Mouse (Mus musculus): ENCODE measurements around the gene Sft2d2. TPM values are rescaled to one million over a fixed set of nuclear protein-coding genes. Genes with fewer than 3 reads are reported as not detected.

Sft2d2 gene
- polyA plus RNA-seq, 1 experiment from 2014 or later, result 20.4 TPM

DNA sequence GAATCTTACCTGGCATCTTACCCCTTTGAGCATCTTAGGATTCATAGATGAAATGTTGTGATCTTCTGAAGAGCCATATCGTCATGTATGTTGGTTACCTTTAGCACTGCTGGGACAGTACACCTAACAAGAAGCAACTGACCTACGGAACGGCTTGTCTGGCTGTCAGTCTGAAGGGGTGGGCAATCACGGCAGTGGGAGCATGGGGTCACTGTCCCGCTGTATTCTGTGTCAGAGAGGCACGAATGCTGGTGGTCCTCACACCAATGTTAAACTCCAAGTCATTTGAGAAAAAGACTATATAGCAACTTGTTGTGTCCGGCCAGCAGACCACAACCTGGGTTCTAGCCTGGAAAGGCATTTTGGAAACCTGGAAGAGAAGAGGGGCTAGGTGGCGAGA, 23.0 kb downstream of the Sft2d2 start:
- no peak for ATAC-seq (ENCODE audit: extremely low read depth, insufficient number of reproducible peaks, low FRiP score, low TSS enrichment)
- WGBS, result 80% methylated on average over 8 of the region's 8 CpGs
- no peak overlapping the region for H3K9ac ChIP-seq
- H3K36me3 ChIP-seq, result peaks cover 7% of the 10 kb centered on the region; the same call in 1 of the 2 replicates
- H3K9me3 ChIP-seq, result no peaks in the 10 kb centered on the region; the same call in 1 of the 2 replicates
- no peaks in the 10 kb centered on the region for H3K4me1 ChIP-seq
- no peak overlapping the region for H3K4me2 ChIP-seq
- H3K4me3 ChIP-seq, result no peak overlapping the region
- H3K27me3 ChIP-seq (replicated peaks), result no peaks in the 10 kb centered on the region
- H3K27ac ChIP-seq (replicated peaks), result no peak overlapping the region

DNA sequence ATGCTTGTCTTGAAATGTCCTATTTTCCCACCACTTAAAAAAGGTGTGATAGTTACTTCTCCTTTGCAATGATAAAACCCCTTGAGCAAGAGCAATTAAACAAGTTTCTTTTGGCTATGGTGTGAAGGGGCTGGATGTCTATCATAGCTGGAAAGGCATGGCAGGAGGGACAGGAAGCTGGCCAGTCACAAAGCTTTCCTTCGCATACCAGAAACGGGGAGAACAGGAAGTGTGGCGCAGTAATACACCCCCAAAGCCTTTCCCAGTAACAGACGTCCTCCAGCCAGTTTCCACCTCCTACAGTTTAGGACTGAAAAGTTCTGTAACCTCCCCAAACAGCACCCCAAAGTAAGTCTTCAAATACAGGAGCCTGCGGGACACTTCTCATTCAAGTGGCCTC, 24.1 kb downstream of the Sft2d2 start:
- ATAC-seq (ENCODE audit: extremely low read depth, insufficient number of reproducible peaks, low FRiP score, low TSS enrichment), result no peak
- WGBS, result 63% methylated on average over 5 of the region's 5 CpGs
- no peak overlapping the region for H3K4me2 ChIP-seq

DNA sequence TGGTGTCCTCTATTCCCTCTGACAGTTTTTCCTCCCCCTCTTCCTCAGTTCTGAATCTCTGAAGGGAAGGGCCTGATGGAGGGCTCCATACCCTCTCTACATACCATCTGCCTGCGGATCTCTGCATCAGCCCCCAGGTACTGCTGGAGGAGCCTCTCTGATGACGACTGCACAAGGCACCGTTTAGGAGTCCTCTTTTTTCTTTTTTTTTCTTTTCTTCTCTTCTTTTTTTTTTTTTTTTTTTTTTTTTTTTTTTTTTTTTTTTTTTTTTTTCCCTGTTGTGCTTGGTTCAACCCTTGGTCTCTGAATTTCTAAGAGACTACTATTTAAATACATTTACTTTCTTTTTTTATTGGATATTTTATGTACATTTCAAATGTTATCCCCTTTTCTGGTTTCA, 24.8 kb downstream of the Sft2d2 start:
- no peaks in the 10 kb centered on the region for H3K36me3 ChIP-seq
- WGBS, result 79% methylated on average over 3 of the region's 3 CpGs
- peaks cover 5% of the 10 kb centered on the region; the same call in 1 of the 2 replicates for H3K9me3 ChIP-seq
- no peaks in the 10 kb centered on the region for H3K27me3 ChIP-seq (replicated peaks)
- H3K4me3 ChIP-seq, result no peak overlapping the region
- no peak for ATAC-seq (ENCODE audit: extremely low read depth, insufficient number of reproducible peaks, low FRiP score, low TSS enrichment)
- no peak overlapping the region for H3K9ac ChIP-seq
- no peak overlapping the region for H3K4me2 ChIP-seq
- no peaks in the 10 kb centered on the region for H3K4me1 ChIP-seq
- H3K27ac ChIP-seq (replicated peaks), result no peak overlapping the region

More for the DNA sequence above, 24.1 kb downstream of the Sft2d2 start:
- no peaks in the 10 kb centered on the region for H3K4me1 ChIP-seq
- H3K4me3 ChIP-seq, result no peak overlapping the region
- peaks cover 5% of the 10 kb centered on the region; the same call in 1 of the 2 replicates for H3K9me3 ChIP-seq
- H3K27me3 ChIP-seq (replicated peaks), result no peaks in the 10 kb centered on the region
- H3K9ac ChIP-seq, result no peak overlapping the region
- no peaks in the 10 kb centered on the region for H3K36me3 ChIP-seq
- no peak overlapping the region for H3K27ac ChIP-seq (replicated peaks)

DNA sequence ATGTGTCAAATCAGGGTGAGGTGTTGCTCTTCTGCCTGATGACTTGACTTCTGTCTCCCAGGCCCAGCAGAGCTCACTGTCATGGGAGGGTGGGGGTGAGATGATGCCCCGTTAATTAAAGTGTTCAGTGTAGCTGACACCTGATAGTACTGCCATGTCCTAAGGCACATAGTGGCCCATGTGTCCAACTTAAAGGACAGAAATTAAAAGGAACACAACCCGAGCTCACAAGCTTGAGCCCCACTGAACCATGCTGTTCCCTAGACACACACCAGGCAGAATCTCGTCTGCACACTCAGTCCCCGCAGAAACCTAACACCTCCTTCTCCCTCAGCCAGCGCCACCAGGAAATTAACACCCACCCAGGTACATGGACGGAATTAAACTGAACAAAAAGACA, 29.3 kb downstream of the Sft2d2 start:
- Histone ChIP-seq H3K27me3 (replicated peaks) (peaks cover 6% of the 10 kb centered on the region; the same call in 1 of the 2 replicates), H3K27ac (replicated peaks) (no peak overlapping the region), H3K4me3 (no peak overlapping the region), H3K9ac (no peak overlapping the region), H3K36me3 (no peaks in the 10 kb centered on the region), H3K9me3 (peaks cover 5% of the 10 kb centered on the region; the same call in 1 of the 2 replicates), H3K4me2 (no peak overlapping the region), H3K4me1 (peaks cover 4% of the 10 kb centered on the region)
- 85% methylated on average over 6 of the region's 6 CpGs for WGBS
- ATAC-seq (ENCODE audit: extremely low read depth, insufficient number of reproducible peaks, low FRiP score, low TSS enrichment), result no peak

DNA sequence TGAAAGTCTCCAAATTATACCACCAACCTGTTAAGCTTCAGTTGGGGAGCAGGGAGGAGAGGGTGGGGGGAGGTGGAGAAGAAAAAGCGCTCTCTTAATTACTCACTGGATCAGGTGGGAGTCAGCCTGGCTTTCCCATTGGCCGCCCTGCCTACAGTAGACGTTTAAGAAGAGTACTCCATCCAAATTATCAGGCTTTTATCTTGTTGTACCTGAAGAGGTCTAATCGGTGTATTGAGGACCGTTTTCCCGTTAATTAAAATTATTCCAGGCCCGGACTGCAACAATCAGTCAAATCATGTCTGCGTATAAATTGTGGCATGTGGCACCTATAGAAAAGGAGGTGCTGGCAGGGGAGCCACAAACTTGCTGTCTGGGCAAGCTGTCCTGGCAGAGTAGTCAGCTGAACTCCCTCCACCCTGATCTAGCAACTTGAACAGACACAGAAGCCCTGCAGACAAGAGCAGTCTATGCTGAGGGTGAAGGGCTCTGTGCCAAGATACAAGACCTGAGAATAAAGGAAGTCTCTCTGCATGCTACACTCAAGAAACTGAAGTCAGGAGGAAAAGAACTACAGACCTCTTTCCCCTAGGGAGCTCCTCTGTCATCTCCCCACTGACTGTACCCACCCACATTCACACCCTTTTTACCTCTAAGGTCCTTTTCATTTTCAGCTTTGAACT, 33.4 kb downstream of the Sft2d2 start, which contains the start of gene Tbx19:
Gene Tbx19, minus strand, starts transcription at position 51 of the 683 bp plus-strand sequence.
- ATAC-seq (ENCODE audit: extremely low read depth, insufficient number of reproducible peaks, low FRiP score, low TSS enrichment), result no peak
- peaks cover 5% of the 10 kb centered on the region; the same call in 1 of the 2 replicates for H3K9me3 ChIP-seq
- H3K4me2 ChIP-seq, result no peak within 1 kb of the TSS
- 82% methylated on average over 8 of the region's 8 CpGs for WGBS
- H3K36me3 ChIP-seq, result no peaks in the 10 kb centered on the region
- no peak within 1 kb of the TSS for H3K9ac ChIP-seq
- H3K27me3 ChIP-seq (replicated peaks), result peaks cover 11% of the 10 kb centered on the region; the same call in 1 of the 2 replicates
- H3K27ac ChIP-seq (replicated peaks), result no peak within 1 kb of the TSS
- no peak within 1 kb of the TSS for H3K4me3 ChIP-seq
- H3K4me1 ChIP-seq, result peaks cover 4% of the 10 kb centered on the region

DNA sequence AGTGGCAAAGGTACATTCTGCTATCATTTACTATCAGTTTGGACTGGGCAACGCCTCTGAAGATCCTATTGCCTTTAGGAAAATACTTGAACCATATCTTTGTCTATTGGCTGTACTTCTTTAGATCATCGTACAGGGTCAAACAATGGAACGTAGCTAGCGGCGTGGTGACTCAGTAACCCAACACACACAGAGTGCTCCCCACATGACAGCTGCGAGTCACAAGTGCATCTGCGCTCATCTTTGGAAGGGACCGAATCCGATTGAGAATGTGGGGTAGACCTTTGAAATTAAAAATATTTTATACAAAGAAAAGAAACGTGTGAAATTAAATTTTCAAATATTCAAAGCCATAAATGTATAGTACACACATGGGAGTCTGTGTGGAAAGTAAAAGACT, 35.4 kb downstream of the Sft2d2 start:
- 71% methylated on average over 10 of the region's 10 CpGs for WGBS
- Histone ChIP-seq H3K27me3 (replicated peaks) (peaks cover 11% of the 10 kb centered on the region; the same call in 1 of the 2 replicates), H3K4me2 (no peak overlapping the region), H3K4me3 (no peak overlapping the region), H3K4me1 (peaks cover 4% of the 10 kb centered on the region), H3K27ac (replicated peaks) (no peak overlapping the region), H3K9me3 (no peaks in the 10 kb centered on the region), H3K9ac (no peak overlapping the region), H3K36me3 (no peaks in the 10 kb centered on the region)
- no peak for ATAC-seq (ENCODE audit: extremely low read depth, insufficient number of reproducible peaks, low FRiP score, low TSS enrichment)

DNA sequence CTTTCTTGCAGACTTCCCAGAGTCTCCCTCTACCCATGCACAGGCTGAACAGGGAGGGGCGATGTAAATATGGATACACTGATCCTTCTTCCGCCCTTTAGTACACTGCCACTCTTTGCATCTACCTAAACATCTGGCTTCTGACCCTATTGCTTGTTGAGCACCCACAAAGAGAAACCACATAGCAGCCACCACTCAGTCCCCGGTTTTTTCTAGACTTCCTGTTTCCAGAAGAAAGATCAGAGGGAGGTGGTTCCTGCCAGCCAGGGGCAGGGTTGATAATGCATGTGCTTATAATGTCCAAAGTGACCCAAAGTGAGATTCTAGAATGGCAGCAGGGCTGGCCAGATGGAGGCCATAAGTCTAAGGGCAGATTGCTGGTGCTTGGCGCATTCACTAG, 40.1 kb downstream of the Sft2d2 start:
- 64% methylated on average over 4 of the region's 4 CpGs for WGBS
- Histone ChIP-seq H3K4me1 (peaks cover 7% of the 10 kb centered on the region), H3K27me3 (replicated peaks) (0 out of 2 replicates have a peak, but pooled peaks cover 3% of the 10 kb centered on the region), H3K4me2 (no peak overlapping the region), H3K9me3 (no peaks in the 10 kb centered on the region), H3K9ac (no peak overlapping the region), H3K36me3 (no peaks in the 10 kb centered on the region), H3K27ac (replicated peaks) (no peak overlapping the region), H3K4me3 (no peak overlapping the region)
- no peak for ATAC-seq (ENCODE audit: extremely low read depth, insufficient number of reproducible peaks, low FRiP score, low TSS enrichment)

DNA sequence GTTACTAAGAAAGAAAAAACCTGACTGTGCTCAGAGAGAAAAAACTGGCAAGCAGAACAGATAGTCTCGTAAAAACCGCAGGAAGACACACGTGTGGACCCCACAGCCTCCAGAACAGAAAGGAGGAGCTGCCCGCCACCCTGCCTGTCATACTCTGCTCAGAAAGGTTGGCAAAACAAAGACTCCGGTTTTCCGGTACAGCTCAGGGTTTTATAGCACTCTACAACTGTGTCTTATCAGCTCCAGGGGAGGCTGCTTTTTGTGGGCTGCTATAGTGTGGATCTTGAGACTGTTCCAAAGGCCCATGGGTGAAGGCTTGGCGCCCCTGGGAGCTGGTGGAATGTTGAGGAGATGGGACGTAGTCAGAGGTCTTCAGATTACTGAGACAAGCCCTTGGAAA, 43.0 kb downstream of the Sft2d2 start:
- WGBS, result 49% methylated on average over 8 of the region's 8 CpGs
- Histone ChIP-seq H3K4me2 (no peak overlapping the region), H3K9me3 (no peaks in the 10 kb centered on the region), H3K9ac (no peak overlapping the region), H3K4me1 (peaks cover 12% of the 10 kb centered on the region), H3K36me3 (no peaks in the 10 kb centered on the region), H3K27me3 (replicated peaks) (no peaks in the 10 kb centered on the region), H3K27ac (replicated peaks) (no peak overlapping the region), H3K4me3 (no peak overlapping the region)
- no peak for ATAC-seq (ENCODE audit: extremely low read depth, insufficient number of reproducible peaks, low FRiP score, low TSS enrichment)

DNA sequence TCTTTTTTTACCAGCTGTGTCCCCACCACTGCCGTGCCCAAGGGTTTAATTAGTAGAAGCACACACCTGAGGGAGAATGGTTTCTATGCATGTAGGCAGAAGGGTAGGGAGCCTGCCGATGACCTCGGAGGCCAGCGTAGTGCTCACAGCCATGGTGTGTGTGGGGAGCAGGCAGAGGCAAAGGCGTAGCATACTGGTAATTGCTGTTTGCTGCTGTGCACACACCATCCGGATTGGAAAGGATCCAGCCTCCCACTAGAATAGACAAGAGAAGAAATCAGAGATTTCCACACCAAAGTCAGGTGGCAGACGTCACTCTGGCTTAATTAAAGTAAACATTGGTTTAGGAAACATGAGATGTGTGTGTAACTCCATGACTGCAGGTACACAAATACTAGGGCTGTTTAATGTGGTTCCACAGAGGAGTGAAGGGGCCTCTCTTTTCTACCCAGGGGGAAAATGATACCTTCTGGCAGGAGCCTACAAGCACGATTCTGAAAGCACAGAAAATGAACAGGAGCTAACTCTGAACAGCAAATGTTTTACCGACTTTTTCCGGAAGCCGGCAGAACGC, 51.8 kb downstream of the Sft2d2 start:
- Histone ChIP-seq H3K9ac (no peak overlapping the region), H3K4me1 (peaks cover 15% of the 10 kb centered on the region), H3K4me2 (no peak overlapping the region), H3K36me3 (no peaks in the 10 kb centered on the region), H3K27me3 (replicated peaks) (no peaks in the 10 kb centered on the region), H3K4me3 (no peak overlapping the region), H3K9me3 (no peaks in the 10 kb centered on the region), H3K27ac (replicated peaks) (no peak overlapping the region)
- no peak for ATAC-seq (ENCODE audit: extremely low read depth, insufficient number of reproducible peaks, low FRiP score, low TSS enrichment)
- 71% methylated on average over 12 of the region's 12 CpGs for WGBS

DNA sequence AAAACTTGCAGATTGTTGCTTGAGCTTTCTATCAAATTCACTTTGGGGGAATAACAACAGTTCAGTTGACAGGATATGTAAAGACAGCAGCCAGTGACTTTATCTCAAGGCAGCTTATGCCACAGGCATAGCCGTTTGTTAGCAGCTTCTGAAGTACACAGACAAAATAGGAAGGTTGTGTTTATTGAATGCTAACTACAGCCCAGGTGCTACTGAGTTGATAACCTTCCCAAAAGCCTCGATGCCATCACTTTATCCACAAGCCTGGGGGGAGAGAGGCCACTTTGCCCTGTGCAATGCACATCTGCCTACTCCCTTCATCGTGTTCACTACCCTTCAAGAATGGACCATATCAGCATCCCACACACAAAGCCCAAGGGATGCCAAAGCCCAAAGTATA, 54.0 kb downstream of the Sft2d2 start:
- no peak for ATAC-seq (ENCODE audit: extremely low read depth, insufficient number of reproducible peaks, low FRiP score, low TSS enrichment)
- Histone ChIP-seq H3K9ac (no peak overlapping the region), H3K9me3 (no peaks in the 10 kb centered on the region), H3K27ac (replicated peaks) (no peak overlapping the region), H3K4me1 (peaks cover 14% of the 10 kb centered on the region), H3K4me2 (no peak overlapping the region), H3K4me3 (no peak overlapping the region), H3K36me3 (no peaks in the 10 kb centered on the region), H3K27me3 (replicated peaks) (no peaks in the 10 kb centered on the region)
- 53% methylated on average over 3 of the region's 3 CpGs for WGBS

DNA sequence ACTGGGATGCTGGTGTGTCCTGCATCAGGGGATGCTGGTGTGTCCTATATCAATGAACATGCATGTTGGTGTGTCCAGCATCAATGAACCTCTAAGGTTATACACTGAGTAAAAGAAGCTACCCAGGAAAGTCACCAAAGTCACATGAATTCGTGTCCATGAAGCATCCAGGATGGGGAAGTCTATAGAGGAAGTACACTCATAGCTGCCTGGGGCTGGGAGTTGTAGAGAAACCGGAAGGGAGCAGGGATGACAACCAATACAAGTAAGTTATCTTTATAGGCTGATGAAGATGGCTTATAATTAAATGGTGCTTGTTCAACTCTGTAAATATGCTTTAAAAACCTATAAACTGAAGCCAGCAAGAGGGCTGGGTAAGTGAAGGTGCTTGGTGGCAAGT, 60.4 kb downstream of the Sft2d2 start:
- ATAC-seq (ENCODE audit: extremely low read depth, insufficient number of reproducible peaks, low FRiP score, low TSS enrichment), result no peak
- H3K36me3 ChIP-seq, result no peaks in the 10 kb centered on the region
- H3K27ac ChIP-seq (replicated peaks), result no peak overlapping the region
- H3K9me3 ChIP-seq, result no peaks in the 10 kb centered on the region
- H3K4me3 ChIP-seq, result no peak overlapping the region
- no peak overlapping the region for H3K4me2 ChIP-seq
- H3K27me3 ChIP-seq (replicated peaks), result peaks cover 3% of the 10 kb centered on the region; the same call in 1 of the 2 replicates
- WGBS, result 56% methylated on average over 2 of the region's 2 CpGs
- H3K4me1 ChIP-seq, result no peaks in the 10 kb centered on the region
- no peak overlapping the region for H3K9ac ChIP-seq

DNA sequence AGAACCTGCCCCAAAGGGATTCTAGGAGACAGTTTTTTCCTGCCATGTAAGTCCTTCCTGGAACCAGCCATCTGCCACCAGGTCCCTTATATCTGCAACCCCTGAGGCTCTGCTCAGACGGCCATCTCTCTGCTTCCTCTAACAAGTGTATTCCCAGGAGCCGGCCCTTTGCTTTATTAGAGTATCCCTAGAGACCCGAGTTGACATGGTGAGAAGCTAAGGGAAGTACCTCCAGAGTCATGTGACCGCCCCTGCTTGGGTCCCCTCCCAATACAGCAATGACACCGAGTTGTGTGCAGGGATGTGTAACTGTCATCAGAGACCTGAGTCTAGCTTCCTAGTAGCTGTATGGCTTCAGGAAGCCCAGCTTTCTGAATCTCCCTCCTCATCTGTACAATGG, 61.0 kb downstream of the Sft2d2 start:
- WGBS, result 69% methylated on average over 5 of the region's 5 CpGs
- H3K27ac ChIP-seq (replicated peaks), result no peak overlapping the region
- H3K4me1 ChIP-seq, result no peaks in the 10 kb centered on the region
- peaks cover 3% of the 10 kb centered on the region; the same call in 1 of the 2 replicates for H3K27me3 ChIP-seq (replicated peaks)
- H3K9me3 ChIP-seq, result no peaks in the 10 kb centered on the region
- no peak overlapping the region for H3K9ac ChIP-seq
- no peak for ATAC-seq (ENCODE audit: extremely low read depth, insufficient number of reproducible peaks, low FRiP score, low TSS enrichment)
- no peak overlapping the region for H3K4me2 ChIP-seq
- H3K4me3 ChIP-seq, result no peak overlapping the region
- H3K36me3 ChIP-seq, result no peaks in the 10 kb centered on the region

Data from heart, embryonic 13.5 days (tissue).